Mouse (Mus musculus): ENCODE data around the gene Rgs18.

Rgs18 gene

GRCm38 (mm10) chr1:144775331-144775730 lies at the start of gene Rgs18:
Rgs18 (minus strand) TSS chr1:144775435.
- no peak for DNase-seq (ENCODE audit: low spot score)

DNA sequence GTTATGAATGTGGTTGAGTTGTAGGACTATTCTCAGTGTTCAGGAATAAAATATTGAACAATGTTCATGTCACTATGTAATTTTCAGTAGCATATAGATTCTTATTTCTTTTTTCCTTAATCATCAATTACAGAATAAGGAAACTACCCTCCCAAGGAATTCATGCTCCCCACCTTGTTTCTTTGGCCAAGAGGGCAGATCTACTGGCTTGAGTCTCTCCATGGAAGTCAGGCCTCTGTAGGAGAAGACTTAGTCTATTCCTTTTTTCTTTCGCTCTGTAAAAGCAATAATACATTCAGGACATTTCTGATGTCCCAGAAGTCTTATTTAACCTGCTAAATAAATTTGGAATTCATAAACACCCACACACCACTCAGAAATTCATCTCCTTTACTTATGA lies 841 bp downstream of the Rgs18 start:
- DNase-seq (ENCODE audit: low spot score): no peak

GRCm38 (mm10) chr1:144766218-144766617 lies 9.0 kb downstream of the Rgs18 start:
- DNase-seq (ENCODE audit: low spot score): no peak

DNA sequence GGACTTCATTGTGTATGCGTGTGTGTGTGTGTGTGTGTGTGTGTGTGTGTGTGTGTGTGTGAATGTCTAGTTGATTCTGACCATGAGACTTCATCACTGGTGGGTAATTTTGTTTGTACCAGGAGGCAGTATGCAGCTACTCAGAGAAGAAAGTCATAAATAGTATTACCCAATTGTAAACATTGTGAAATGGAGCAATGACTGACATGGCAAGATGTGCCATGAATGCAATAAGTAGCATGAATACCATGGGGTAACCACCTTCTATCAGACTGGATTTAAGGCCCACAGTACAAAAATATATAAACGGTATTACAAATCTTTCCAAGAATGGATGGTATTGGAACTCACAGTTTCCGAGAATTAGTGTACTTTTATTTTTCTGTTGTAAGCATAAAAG lies 14.4 kb downstream of the Rgs18 start:
- no peak for DNase-seq (ENCODE audit: low spot score)

- no peak for DNase-seq (ENCODE audit: low spot score)
Measured at GRCm38 (mm10) chr1:144750763-144751162, 24.5 kb downstream of the Rgs18 start.

GRCm38 (mm10) chr1:144746182-144746581 lies 29.1 kb downstream of the Rgs18 start:
- no peak for DNase-seq (ENCODE audit: low spot score)

DNA sequence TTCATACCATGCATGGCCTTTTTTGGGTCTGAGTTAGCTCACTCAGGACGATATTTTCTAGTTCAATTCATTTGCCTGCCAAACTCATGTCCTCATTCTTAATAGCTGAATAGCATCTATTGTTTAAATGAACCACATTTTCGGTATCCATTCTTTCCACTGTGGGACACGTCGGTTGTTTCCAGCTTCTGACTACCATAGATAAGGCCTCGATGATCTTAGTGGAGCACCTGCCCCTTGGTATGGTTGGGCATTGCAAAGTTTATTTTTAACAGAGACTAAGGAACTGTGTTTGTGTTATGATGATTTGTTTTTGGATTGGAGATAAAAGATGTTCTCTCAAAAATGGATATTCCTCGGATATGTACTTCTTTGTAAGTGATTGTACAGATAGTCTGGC lies 37.5 kb downstream of the Rgs18 start:
- DNase-seq (ENCODE audit: low spot score): no peak

- no peak for DNase-seq (ENCODE audit: low spot score)
Measured at GRCm38 (mm10) chr1:144720736-144721135, 54.5 kb downstream of the Rgs18 start.

- no peak for DNase-seq (ENCODE audit: low spot score)
Measured at GRCm38 (mm10) chr1:144704373-144704772, 70.9 kb downstream of the Rgs18 start.

Measured in urinary bladder, postnatal 10 days (tissue).